Mouse (Mus musculus) brain, adult 2 months (tissue): ENCODE measurements at regions not wholly inside any gene's neighbourhood (a gene's known extent, or its start where the extent isn't known, plus 50 kb on each side); places are given as distances from the start of the nearest gene placed in this dataset.
A peak's percentile ranks its signal among the peaks of the same experiment; 100 is the strongest.

Experiments used
- DNase-seq: peaks from one replicate; pipeline ENCODE4 v3.0.0; 2011; ENCODE audit warnings: low read depth, low spot score

GRCm38 (mm10) chr4:81730386-81730785 lies 287.8 kb upstream of the Mpdz start:
- no peak for DNase-seq

- DNase-seq, result peak; percentile 49
Observed at GRCm38 (mm10) chr4:81728961-81729360, 286.3 kb upstream of the Mpdz start.

DNA sequence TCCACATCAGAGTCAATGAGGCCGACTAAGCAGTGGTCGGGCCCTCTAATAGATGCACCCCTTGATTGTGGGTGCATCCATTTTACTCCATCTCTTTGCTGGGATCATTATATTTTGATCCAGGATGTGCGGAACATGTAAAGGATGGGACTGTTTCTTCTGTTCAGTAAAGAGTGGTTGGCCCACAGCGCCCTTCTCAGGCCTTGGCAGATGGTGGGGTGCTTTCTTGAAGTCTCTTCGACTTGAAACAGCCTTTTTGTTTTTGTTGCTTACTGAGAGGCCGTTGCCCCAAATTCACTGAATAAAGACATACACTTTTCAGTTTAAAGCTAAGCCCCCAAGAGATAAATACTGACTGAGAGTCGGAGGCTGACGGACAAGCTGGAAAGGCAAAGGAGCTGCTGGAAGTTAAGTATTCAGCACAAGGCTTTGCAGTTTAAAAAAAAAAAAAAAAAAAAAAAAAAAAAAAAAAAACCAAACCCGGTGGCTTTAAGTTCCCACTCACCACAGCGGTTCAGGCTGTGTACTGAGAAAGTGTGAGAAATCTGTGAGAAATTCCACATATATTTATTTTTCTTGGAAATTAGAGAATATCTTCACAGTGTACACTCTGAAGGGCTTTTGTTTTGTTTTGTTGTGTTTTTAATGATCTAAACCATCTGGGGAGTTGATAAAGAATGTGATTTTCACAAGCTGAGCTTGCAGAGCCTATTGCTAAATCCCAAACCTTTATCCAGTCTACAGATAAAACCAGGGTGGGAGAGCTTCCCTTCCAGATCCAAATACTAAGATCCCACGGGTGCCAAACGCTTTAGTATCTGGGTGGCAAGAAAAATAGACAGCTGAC lies 285.3 kb upstream of the Mpdz start:
- DNase-seq, result peak; percentile 31

DNA sequence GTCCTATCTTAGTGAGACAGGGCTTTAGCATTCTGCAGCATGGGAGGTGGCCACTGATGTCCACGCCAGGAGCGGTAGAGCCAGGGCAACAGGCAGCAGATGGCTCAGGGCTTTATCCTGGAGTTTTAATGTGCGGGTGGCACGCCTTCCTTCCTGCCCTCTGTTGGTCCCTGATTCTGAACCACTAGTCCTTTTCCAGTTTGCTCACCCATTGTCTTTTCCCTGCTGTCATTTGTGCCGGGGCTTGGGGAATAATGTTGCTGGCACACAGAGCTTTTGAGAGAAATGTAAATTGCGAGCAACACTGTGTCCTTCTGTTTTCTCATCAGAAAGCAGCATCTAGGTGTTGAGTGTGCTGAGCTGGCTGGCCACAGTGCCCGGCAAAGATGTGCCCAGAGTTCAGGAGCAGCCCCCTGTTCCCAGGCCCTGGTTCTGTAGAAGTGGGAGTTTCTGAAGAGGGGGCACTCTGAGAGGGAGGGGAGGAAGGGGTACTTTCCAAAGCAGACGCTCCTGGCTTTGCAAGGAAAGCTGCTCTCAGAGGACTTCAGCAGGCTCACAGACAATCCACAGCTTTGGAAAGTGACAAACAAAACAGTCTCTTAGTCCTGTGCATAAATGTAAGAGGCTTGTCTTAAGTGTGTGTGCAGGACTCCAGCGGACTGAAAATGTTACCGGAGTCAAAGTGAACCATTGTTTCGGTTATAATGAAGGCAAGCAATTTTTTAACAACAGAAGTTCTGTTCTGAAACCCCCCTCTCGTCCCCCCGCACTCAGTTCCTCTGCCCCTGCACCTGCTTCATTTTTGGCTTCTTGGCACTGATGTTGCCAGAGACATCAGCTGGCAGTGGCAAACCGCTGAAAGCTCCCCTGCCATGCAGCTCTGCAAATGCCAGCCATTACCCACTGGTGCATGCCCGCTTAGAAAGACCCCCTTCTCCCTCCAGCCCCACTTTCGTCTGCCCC lies 284.4 kb upstream of the Mpdz start:
- DNase-seq, result peak; percentile 95

GRCm38 (mm10) chr4:81724751-81725150 lies 282.1 kb upstream of the Mpdz start:
- DNase-seq, result no peak

GRCm38 (mm10) chr4:81712378-81712777 lies 269.8 kb upstream of the Mpdz start:
- no peak for DNase-seq

DNA sequence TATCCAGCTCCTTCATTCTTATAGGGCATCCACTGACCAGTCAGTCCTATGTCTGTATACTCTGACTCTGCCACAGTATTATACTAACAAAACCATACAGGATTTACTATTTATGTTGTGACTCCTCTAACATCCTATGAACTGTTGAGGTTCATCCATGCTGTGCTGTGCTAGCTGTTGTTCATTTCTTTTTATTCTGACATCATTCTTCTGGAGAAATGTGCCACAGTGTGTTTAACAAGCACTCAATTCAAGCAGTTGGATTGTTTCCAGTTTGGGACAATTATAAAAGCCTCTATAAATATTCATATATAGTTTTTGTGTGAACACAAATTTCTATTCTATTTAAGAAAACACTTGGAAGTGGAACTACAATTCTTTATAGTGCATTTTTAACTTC lies 252.6 kb upstream of the Mpdz start:
- peak; percentile 29 for DNase-seq

- DNase-seq, result no peak
Observed at GRCm38 (mm10) chr4:81677205-81677604, 234.6 kb upstream of the Mpdz start.

DNA sequence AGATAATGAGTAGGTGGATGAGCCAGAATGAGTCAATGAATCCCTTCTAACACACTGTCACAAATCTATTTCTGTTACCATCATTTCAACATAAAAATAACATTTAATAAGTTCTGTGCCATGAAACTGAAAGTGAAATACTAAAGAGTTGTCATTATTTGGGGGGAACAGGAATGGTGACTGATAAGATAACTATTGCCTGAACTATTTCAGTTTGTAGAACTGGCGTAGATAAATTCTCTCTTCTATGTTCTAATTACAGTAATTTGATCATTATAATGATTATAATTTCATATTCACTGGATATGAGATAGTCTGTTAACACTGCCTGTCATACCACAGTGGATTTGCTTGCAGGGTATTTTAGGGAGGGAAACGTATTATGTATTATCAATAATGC lies 232.3 kb upstream of the Mpdz start:
- DNase-seq, result peak; percentile 11

DNA sequence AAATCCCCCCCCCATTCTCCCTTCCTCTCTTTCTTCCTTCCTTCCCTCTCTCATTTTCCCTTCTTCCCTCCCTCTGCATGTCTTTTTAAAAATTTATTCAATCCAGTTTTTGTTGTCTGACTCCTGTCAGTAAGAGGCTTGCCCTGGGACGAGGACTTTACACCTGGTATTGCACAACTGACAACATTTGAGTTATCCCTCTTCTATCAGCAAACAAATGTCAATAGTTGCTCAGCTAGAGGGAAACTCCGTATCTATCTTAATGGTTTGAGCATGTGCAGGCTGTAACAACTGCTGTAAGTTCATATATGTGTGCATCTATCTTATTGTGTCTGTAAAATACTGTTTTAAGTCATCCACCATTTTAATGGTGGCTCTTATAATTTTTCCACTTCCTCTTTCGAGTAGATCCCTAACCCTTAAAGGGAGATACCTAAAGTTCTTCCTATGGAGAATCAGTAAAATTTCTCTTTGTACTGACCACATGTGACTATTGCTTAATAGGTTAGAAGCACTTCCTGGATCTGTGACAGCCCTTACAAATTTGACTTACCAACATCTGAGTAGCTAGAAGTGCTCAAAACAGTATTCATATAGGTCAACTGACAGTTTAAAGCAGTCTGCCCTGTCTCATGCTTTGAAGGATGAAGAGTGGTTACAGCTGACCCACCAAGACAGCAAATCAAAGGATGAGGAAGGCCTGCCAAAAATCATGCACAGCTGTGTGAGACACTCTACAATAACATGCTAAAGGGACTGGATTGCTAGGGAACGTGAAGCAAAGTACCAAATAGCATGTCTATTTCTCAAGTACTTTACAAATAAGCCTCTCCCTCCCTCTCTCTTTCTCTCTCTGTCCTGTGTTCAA lies 231.0 kb upstream of the Mpdz start:
- no peak for DNase-seq

- DNase-seq, result no peak
Observed at GRCm38 (mm10) chr4:81671986-81672385, 229.4 kb upstream of the Mpdz start.

DNA sequence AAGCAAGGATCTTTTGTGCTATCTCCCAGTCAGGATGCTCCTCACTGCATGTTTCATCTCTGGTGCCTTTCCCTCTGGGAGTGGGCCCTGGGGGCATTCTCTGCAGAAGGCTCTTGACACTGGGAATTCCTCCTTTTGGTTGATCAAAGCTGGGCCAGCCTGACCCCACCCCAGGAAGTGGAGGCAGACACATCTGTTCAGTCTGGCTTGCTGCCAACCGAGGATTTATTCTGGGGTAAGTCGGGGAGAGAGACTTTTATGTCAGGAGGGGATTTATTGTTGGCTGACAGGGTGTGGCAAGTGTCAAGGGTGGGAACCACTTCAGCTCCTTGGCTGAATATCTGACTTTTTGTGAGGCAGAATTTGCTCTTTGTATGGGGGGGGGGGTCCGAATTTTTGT lies 226.6 kb upstream of the Mpdz start:
- no peak for DNase-seq

DNA sequence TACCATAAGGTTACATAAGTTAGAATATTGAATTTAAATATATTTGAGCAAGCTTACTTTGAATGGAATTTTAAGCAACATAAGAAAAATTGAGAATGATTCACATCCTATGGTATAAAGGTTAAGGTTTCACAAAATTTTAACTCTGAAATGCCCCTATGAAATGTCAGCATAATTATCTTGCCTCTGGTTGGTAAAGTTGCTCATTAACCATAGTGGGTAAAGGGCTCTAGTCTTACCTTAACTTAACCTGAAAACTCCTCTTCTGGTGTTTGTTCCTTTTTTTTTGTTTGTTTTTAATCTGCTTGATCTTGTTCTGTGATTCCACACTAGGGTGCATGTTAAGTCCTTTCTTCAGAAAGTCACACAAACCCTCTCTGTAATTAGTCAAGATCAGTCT lies 218.5 kb upstream of the Mpdz start:
- no peak for DNase-seq

- no peak for DNase-seq
Observed at GRCm38 (mm10) chr4:81628496-81628828, 185.8 kb upstream of the Mpdz start.

GRCm38 (mm10) chr4:81627714-81628495 lies 185.3 kb upstream of the Mpdz start:
- DNase-seq, result peak; percentile 3

DNA sequence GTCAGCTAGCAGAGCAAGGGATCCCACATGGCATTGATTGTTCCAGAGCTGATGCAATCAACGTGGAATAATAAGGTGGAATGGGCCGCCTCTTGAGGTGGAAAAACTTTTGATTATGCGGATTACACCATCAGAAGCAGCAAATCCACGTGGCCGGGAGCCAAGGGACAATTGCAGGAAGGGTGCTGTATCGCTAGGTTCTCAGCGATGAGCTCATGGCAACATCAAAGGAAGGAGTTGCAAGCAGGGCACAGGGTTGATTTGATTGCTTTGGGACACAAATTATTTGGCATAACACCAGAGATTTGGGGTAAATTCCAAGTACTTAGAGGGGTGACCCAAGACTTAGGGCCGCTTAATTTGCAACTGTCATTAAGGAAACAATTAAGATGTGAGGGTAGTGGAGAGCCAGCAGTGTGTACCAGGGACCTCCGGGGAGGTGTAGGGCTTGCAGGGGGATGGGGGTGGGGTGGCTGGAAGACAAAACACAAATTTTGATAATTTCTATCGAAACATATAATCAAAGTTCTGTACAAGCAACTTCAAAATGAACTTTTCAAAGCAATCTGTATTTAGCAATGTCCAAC lies 182.8 kb upstream of the Mpdz start:
- DNase-seq, result no peak

GRCm38 (mm10) chr4:81624111-81624510 lies 181.5 kb upstream of the Mpdz start:
- DNase-seq, result no peak

DNA sequence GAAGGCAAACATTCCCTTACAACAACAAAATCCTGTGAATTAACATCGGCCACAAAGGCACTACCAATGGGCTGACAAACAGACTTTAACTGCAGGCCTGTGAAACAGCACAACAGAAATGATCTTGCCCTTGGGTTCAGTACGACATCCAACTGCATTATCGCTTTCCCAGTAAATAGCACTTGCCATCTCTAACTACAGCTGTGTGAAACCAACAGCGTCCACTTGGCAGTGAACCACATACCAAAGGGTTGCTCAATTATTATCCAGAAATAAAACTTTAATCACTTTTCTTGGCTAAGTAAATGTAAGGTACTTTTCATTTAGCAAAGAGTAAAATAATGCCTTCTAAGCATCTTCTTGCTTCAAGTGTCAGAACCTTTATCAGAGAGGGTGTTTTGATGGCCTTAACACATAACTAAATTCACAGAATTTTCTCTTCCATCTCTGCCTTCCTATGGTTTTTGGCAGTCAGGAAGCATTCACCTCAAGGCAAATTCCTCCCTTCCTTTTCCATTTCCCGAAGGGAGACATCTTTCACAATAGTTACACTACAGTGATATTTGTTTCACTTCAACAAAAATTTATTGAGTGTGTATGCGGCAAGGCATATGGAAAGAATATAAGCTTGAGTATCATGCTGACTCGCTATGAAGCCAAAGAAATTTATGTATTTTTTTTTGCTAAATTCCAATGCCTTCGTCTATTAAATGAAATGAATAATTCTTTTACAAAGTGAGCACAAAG lies 178.9 kb upstream of the Mpdz start:
- DNase-seq, result no peak

GRCm38 (mm10) chr4:81617191-81617590 lies 174.6 kb upstream of the Mpdz start:
- no peak for DNase-seq

DNA sequence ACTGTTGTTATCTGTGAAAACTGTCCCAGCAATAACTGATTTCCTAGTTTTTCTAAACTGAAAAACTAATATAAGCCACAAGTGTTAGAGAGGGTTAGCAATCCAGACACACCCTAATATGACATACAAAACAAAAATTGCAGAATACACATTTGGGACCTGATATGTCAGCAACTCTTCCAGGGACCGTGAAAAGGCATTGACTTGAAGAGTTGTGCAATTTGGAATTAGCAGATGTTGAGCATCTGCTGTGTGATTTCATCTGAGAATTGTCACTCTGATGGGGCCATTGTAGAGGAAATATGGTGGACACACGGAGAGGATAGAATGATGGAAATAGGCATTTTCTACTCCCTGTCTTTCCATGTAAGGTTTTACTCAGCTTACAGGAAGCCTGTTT lies 168.6 kb upstream of the Mpdz start:
- DNase-seq, result no peak
